Mouse (Mus musculus) MEL (cell line): ENCODE results near the gene Pbx4. TPM values are rescaled to one million over a fixed set of nuclear protein-coding genes. Genes with fewer than 3 reads are reported as not detected.
A peak's percentile ranks its signal among the peaks of the same experiment; 100 is the strongest.

Experiments
- DNase-seq: peaks from one replicate; pipeline ENCODE4 v3.0.0; 2011; ENCODE audit warnings: low read depth, low spot score
- H3K27ac ChIP-seq: 2 replicates; pipeline ENCODE4 v1.5.1; 2012; ENCODE audit warnings: low read depth, mild to moderate bottlenecking, control low read depth, low read length, moderate library complexity; ENCODE audit not compliant: control insufficient read depth
- H3K27me3 ChIP-seq, 2 experiments: fragments of 150-350 bp in 1 of 2; sonication (generic) in 1 of 2; 2 replicates each; pipeline ENCODE4 v1.6.1; 2012; ENCODE audit warnings: low read length in 2 of 2, mild to moderate bottlenecking in 2 of 2, improper control_type of control experiment in 1 of 2, moderate library complexity in 1 of 2; ENCODE audit not compliant: insufficient read depth in 2 of 2, control insufficient read depth in 1 of 2
- H3K36me3 ChIP-seq, 2 experiments: 2 replicates each; pipeline ENCODE4 v1.6.1; 2012 to 2014; ENCODE audit warnings: low read length in 2 of 2, improper control_type of control experiment in 1 of 2, inconsistent platforms in 1 of 2, mild to moderate bottlenecking in 1 of 2; ENCODE audit not compliant: insufficient read depth in 2 of 2, control insufficient read depth in 1 of 2
- H3K4me1 ChIP-seq, 2 experiments: fragments of 150-350 bp in 1 of 2; sonication (generic) in 1 of 2; 2 replicates each; pipeline ENCODE4 v1.6.1; 2012; ENCODE audit warnings: low read length in 2 of 2, improper control_type of control experiment in 1 of 2, mild to moderate bottlenecking in 1 of 2; ENCODE audit not compliant: insufficient read depth in 2 of 2, control insufficient read depth in 1 of 2
- H3K4me3 ChIP-seq, 2 experiments: fragments of 150-350 bp in 1 of 2; sonication (generic) in 1 of 2; 2 replicates each; pipeline ENCODE4 v1.5.1; 2012; ENCODE audit warnings: low read depth in 2 of 2, low read length in 2 of 2, mild to moderate bottlenecking in 2 of 2, moderate library complexity in 2 of 2, control low read depth in 1 of 2, improper control_type of control experiment in 1 of 2; ENCODE audit not compliant: control insufficient read depth in 1 of 2, insufficient read depth in 1 of 2
- H3K79me2 ChIP-seq: 2 replicates; pipeline ENCODE4 v1.6.1; 2012; ENCODE audit warnings: mild to moderate bottlenecking, low read length, moderate library complexity; ENCODE audit not compliant: control insufficient read depth, poor library complexity, insufficient read depth
- H3K9ac ChIP-seq: 2 replicates; pipeline ENCODE4 v1.6.1; 2012; ENCODE audit warnings: low read depth, mild to moderate bottlenecking, control low read depth, low read length, moderate library complexity; ENCODE audit not compliant: control insufficient read depth, poor library complexity, severe bottlenecking
- H3K9me3 ChIP-seq: fragments of 150-350 bp; sonication (generic); replicated peaks from 2 replicates; pipeline ENCODE4 v1.6.1; 2012; ENCODE audit warnings: mild to moderate bottlenecking, low read length, improper control_type of control experiment, moderate library complexity; ENCODE audit not compliant: insufficient read depth
- BHLHE40 ChIP-seq: IDR thresholded peaks from 2 replicates; pipeline ENCODE4 v1.6.1; 2012; ENCODE audit warnings: low read depth, mild to moderate bottlenecking, inconsistent platforms, low read length, improper control_type of control experiment, borderline replicate concordance
- CHD1 ChIP-seq: IDR thresholded peaks from 2 replicates; pipeline ENCODE4 v1.6.1; 2012; ENCODE audit warnings: low read depth, mild to moderate bottlenecking, inconsistent platforms, low read length, improper control_type of control experiment
- CTCF ChIP-seq, 3 experiments: IDR thresholded peaks in 2 of 3; conservative IDR thresholded peaks in 1 of 3; 2 replicates each; pipeline ENCODE4 v1.5.1; 2011 to 2012; ENCODE audit warnings: low read length in 3 of 3, low read depth in 2 of 3, mild to moderate bottlenecking in 2 of 3, improper control_type of control experiment in 1 of 3, inconsistent platforms in 1 of 3, mixed read lengths in 1 of 3, moderate library complexity in 1 of 3; ENCODE audit not compliant: control insufficient read depth in 1 of 3, insufficient read depth in 1 of 3, poor library complexity in 1 of 3, severe bottlenecking in 1 of 3
- E2F4 ChIP-seq: IDR thresholded peaks from 2 replicates; pipeline ENCODE4 v1.6.1; 2011; ENCODE audit warnings: low read depth, low read length, improper control_type of control experiment, borderline replicate concordance
- ELF1 ChIP-seq: IDR thresholded peaks from 2 replicates; pipeline ENCODE4 v1.6.1; 2014; ENCODE audit warnings: low read depth, mild to moderate bottlenecking, inconsistent platforms, low read length, improper control_type of control experiment, moderate library complexity
- EP300 ChIP-seq, 2 experiments: IDR thresholded peaks; 2 replicates each; pipeline ENCODE4 v1.6.1; 2011; ENCODE audit warnings: improper control_type of control experiment in 2 of 2, low read length in 2 of 2, low read depth in 1 of 2, mild to moderate bottlenecking in 1 of 2
- ETS1 ChIP-seq: IDR thresholded peaks from 2 replicates; pipeline ENCODE4 v1.6.1; 2012; ENCODE audit warnings: low read depth, mild to moderate bottlenecking, inconsistent platforms, low read length, improper control_type of control experiment, moderate library complexity
- GABPA ChIP-seq: IDR thresholded peaks from 2 replicates; pipeline ENCODE4 v1.6.1; 2012; ENCODE audit warnings: low read depth, mild to moderate bottlenecking, inconsistent platforms, low read length, improper control_type of control experiment, moderate library complexity
- HCFC1 ChIP-seq: IDR thresholded peaks from 2 replicates; pipeline ENCODE4 v1.6.1; 2012; ENCODE audit warnings: low read depth, mild to moderate bottlenecking, inconsistent platforms, low read length, improper control_type of control experiment, moderate library complexity
- JUND ChIP-seq: IDR thresholded peaks from 2 replicates; pipeline ENCODE4 v1.6.1; 2011; ENCODE audit warnings: low read depth, mild to moderate bottlenecking, improper control_type of control experiment, low read length
- KAT2A ChIP-seq: conservative IDR thresholded peaks from 2 replicates; pipeline ENCODE4 v1.6.1; 2012; ENCODE audit warnings: low read depth, low read length, improper control_type of control experiment, inconsistent platforms
- MAFK ChIP-seq: IDR thresholded peaks from 2 replicates; pipeline ENCODE4 v1.6.1; 2011; ENCODE audit warnings: low read depth, mild to moderate bottlenecking, low read length, improper control_type of control experiment, borderline replicate concordance
- MAX ChIP-seq: IDR thresholded peaks from 2 replicates; pipeline ENCODE4 v1.6.1; 2011; ENCODE audit warnings: low read length, improper control_type of control experiment
- MAZ ChIP-seq: IDR thresholded peaks from 2 replicates; pipeline ENCODE4 v1.6.1; 2012; ENCODE audit warnings: low read depth, mild to moderate bottlenecking, inconsistent platforms, low read length, improper control_type of control experiment
- MEF2A ChIP-seq: IDR thresholded peaks from 2 replicates; pipeline ENCODE4 v1.6.1; 2014; ENCODE audit warnings: low read depth, mild to moderate bottlenecking, inconsistent platforms, low read length, improper control_type of control experiment; ENCODE audit not compliant: poor library complexity, insufficient replicate concordance, severe bottlenecking; ENCODE audit errors: extremely low read depth
- MXI1 ChIP-seq: IDR thresholded peaks from 2 replicates; pipeline ENCODE4 v1.6.1; 2011; ENCODE audit warnings: mild to moderate bottlenecking, low read depth, low read length, improper control_type of control experiment
- MYC ChIP-seq: IDR thresholded peaks from 2 replicates; pipeline ENCODE4 v1.6.1; 2011; ENCODE audit warnings: low read depth, mild to moderate bottlenecking, low read length, improper control_type of control experiment, moderate library complexity
- NELFE ChIP-seq: IDR thresholded peaks from 2 replicates; pipeline ENCODE4 v1.6.1; 2011; ENCODE audit warnings: low read depth, low read length, improper control_type of control experiment
- NRF1 ChIP-seq: IDR thresholded peaks from 2 replicates; pipeline ENCODE4 v1.6.1; 2014; ENCODE audit warnings: low read depth, mild to moderate bottlenecking, inconsistent platforms, low read length, improper control_type of control experiment, moderate library complexity; ENCODE audit not compliant: poor library complexity, insufficient read depth, severe bottlenecking
- POLR2A ChIP-seq, 2 experiments: IDR thresholded peaks; 2 replicates each; pipeline ENCODE4 v1.6.1; 2011 to 2012; ENCODE audit warnings: low read length in 2 of 2, mild to moderate bottlenecking in 2 of 2, control low read depth in 1 of 2, improper control_type of control experiment in 1 of 2, low read depth in 1 of 2, moderate library complexity in 1 of 2; ENCODE audit not compliant: control insufficient read depth in 1 of 2, insufficient read depth in 1 of 2, poor library complexity in 1 of 2
- POLR2AphosphoS2 ChIP-seq: IDR thresholded peaks from 2 replicates; pipeline ENCODE4 v1.6.1; 2011; ENCODE audit warnings: low read length, improper control_type of control experiment
- POLR2AphosphoS5 ChIP-seq: IDR thresholded peaks from 2 replicates; pipeline ENCODE4 v1.6.1; 2012; ENCODE audit warnings: low read depth, borderline replicate concordance, mild to moderate bottlenecking, inconsistent platforms, low read length, moderate library complexity, mixed read lengths
- RAD21 ChIP-seq: IDR thresholded peaks from 2 replicates; pipeline ENCODE4 v1.6.1; 2011; ENCODE audit warnings: mild to moderate bottlenecking, low read depth, low read length, improper control_type of control experiment
- RCOR1 ChIP-seq: IDR thresholded peaks from 2 replicates; pipeline ENCODE4 v1.6.1; 2012; ENCODE audit warnings: low read depth, mild to moderate bottlenecking, inconsistent platforms, low read length, improper control_type of control experiment
- SIN3A ChIP-seq: IDR thresholded peaks from 2 replicates; pipeline ENCODE4 v1.6.1; 2012; ENCODE audit warnings: low read length, improper control_type of control experiment, inconsistent platforms
- SMC3 ChIP-seq: IDR thresholded peaks from 2 replicates; pipeline ENCODE4 v1.6.1; 2011; ENCODE audit warnings: low read depth, low read length, improper control_type of control experiment
- TBP ChIP-seq: IDR thresholded peaks from 2 replicates; pipeline ENCODE4 v1.8.0; 2011; ENCODE audit warnings: low read depth, low read length, improper control_type of control experiment
- TCF12 ChIP-seq: IDR thresholded peaks from 2 replicates; pipeline ENCODE4 v1.6.1; 2014; ENCODE audit warnings: low read depth, mild to moderate bottlenecking, inconsistent platforms, low read length, improper control_type of control experiment, moderate library complexity
- USF1 ChIP-seq: IDR thresholded peaks from 2 replicates; pipeline ENCODE4 v1.6.1; 2014; ENCODE audit warnings: low read depth, mild to moderate bottlenecking, inconsistent platforms, low read length, improper control_type of control experiment, moderate library complexity
- USF2 ChIP-seq, 2 experiments: IDR thresholded peaks; 2 replicates each; pipeline ENCODE4 v1.6.1; 2011 to 2012; ENCODE audit warnings: improper control_type of control experiment in 2 of 2, low read length in 2 of 2, borderline replicate concordance in 1 of 2, inconsistent platforms in 1 of 2, low read depth in 1 of 2, mild to moderate bottlenecking in 1 of 2; ENCODE audit not compliant: insufficient read depth in 1 of 2
- ZKSCAN1 ChIP-seq: IDR thresholded peaks from 2 replicates; pipeline ENCODE4 v1.6.1; 2012; ENCODE audit warnings: low read depth, mild to moderate bottlenecking, inconsistent platforms, low read length, improper control_type of control experiment, moderate library complexity
- ZMIZ1 ChIP-seq: IDR thresholded peaks from 2 replicates; pipeline ENCODE4 v1.6.1; 2012; ENCODE audit warnings: low read depth, mild to moderate bottlenecking, inconsistent platforms, low read length, improper control_type of control experiment, moderate library complexity
- polyA plus RNA-seq, 2 experiments: library from polyadenylated mRNA; stranded (reverse) in 1 of 2; unstranded in 1 of 2; fragments of >175 nt in 1 of 2; fragments of >200 nt in 1 of 2; gene quantifications; 2 replicates each; pipeline versions ENCODE4 v1.2.1 to v1.2.4; 2012; ENCODE audit warnings: low replicate concordance in 2 of 2, low read depth in 1 of 2; ENCODE audit not compliant: insufficient read length in 2 of 2, insufficient read depth in 1 of 2, missing spikeins in 1 of 2
- total RNA-seq: library from RNA; depleted of rRNA; stranded (reverse); fragments of 300-350 nt; gene quantifications from 2 replicates; pipeline ENCODE4 v1.2.3, GENCODE M21; 2012

Gene Pbx4
- total and polyA plus RNA-seq, 3 experiments, result 9.3 to 15.6 TPM; not detected in 1

DNA sequence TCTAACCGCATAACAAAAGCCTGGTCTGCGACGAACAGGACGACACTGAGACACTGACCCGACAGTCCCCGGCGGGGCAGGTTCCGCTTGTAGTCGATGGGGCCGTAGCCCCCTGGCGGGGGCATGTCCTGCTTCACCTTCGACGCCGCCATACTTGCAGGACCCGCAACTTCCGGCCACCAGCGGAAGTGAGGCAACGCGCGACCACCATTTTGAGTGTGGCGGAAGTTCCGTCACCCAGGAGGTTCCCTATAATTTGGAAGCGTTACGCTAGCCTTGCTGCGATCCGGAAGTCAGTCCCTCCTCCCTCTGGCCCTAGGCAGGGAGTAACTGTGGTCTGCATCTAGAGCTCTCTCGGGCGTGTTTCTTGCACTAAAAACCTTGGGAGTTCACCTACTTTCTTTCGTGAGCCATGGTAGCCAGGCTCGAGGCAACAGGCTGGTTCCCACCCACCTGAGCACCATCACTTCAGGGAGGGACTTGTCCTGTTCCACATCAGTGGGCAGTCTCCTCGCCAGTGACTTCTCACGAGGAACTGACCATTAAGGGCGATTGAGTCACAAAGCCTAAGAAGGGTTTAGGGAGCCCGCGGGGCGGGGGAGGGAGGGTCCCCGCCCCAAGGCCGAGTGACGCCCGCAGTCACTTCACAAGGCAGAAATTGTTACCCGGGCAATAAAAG, 69.3 kb downstream of the Pbx4 start:
- H3K27me3 ChIP-seq, result no peaks in the 10 kb centered on the region
- no peaks in the 10 kb centered on the region for H3K9me3 ChIP-seq
- peak overlapping the region; percentile 77 to 88 for H3K4me3 ChIP-seq
- peak; percentile 99 for DNase-seq
- H3K27ac ChIP-seq, result peak overlapping the region; percentile 91
- peaks cover 0 to 19% of the 10 kb centered on the region in 2 experiments; a peak in 3 of 4 replicates for H3K4me1 ChIP-seq
- H3K79me2 ChIP-seq, result peaks cover 49% of the 10 kb centered on the region
- no peak for TF ChIP-seq E2F4
- TF ChIP-seq MAX, result peak; percentile 68; the same call in 1 of the 2 replicates
- no peak for TF ChIP-seq USF1
- peak; percentile 4; the same call in 1 of the 2 replicates for TF ChIP-seq GABPA
- peak; percentile 79 to 96 for TF ChIP-seq POLR2A (IDR thresholded peaks at IDR 0.05; ENCODE audit: control insufficient read depth in 1 of 2, insufficient read depth in 1 of 2, low read depth in 1 of 2, low read length in 2 of 2, poor library complexity in 1 of 2)
- TF ChIP-seq CTCF (IDR thresholded peaks at IDR 0.05 in 2 of 3, conservative IDR thresholded peaks at IDR 0.05 in 1 of 3; ENCODE audit: control insufficient read depth in 1 of 3, insufficient read depth in 1 of 3, low read depth in 2 of 3, low read length in 3 of 3, poor library complexity in 1 of 3, severe bottlenecking in 1 of 3), result peak in 2 of 3 experiments; percentile 21 to 30; a peak in 4 of 6 replicates
- TF ChIP-seq MYC, result peak; percentile 66; the same call in 1 of the 2 replicates
- peak; percentile 77 for TF ChIP-seq ETS1
- TF ChIP-seq POLR2AphosphoS2, result peak; percentile 98
- TF ChIP-seq MAZ, result peak; percentile 69; the same call in 1 of the 2 replicates
- TF ChIP-seq SIN3A, result peak; percentile 98
- peak; percentile 96 for TF ChIP-seq ZMIZ1
- peak; percentile 87 for TF ChIP-seq MXI1
- TF ChIP-seq ELF1, result peak; percentile 100
- TF ChIP-seq USF2 (IDR thresholded peaks at IDR 0.05; ENCODE audit: borderline replicate concordance in 1 of 2, insufficient read depth in 1 of 2, low read depth in 1 of 2, low read length in 2 of 2), result no peak
- peak; percentile 72 for TF ChIP-seq RCOR1
- peak; percentile 5; the same call in 1 of the 2 replicates for TF ChIP-seq JUND
- TF ChIP-seq NRF1, result peak; percentile 57; the same call in 1 of the 2 replicates
- no peak; the same call in 1 of the 2 replicates for TF ChIP-seq CHD1
- TF ChIP-seq RAD21, result no peak
- peak; percentile 79; the same call in 1 of the 2 replicates for TF ChIP-seq TCF12
- TF ChIP-seq BHLHE40, result no peak
- TF ChIP-seq EP300 (IDR thresholded peaks at IDR 0.05; ENCODE audit: low read depth in 1 of 2, low read length in 2 of 2), result peak in 1 of 2 experiments; percentile 27; a peak in 1 of 4 replicates
- peak; percentile 93 for TF ChIP-seq TBP
- TF ChIP-seq NELFE, result peak; percentile 90
- TF ChIP-seq MEF2A, result no peak
- no peak for TF ChIP-seq MAFK
- peak; percentile 97 for TF ChIP-seq HCFC1
- TF ChIP-seq ZKSCAN1, result no peak
- no peak for TF ChIP-seq SMC3
- peak; percentile 84 for TF ChIP-seq KAT2A
- peak; percentile 83 for TF ChIP-seq POLR2AphosphoS5
- H3K9ac ChIP-seq, result peak overlapping the region; percentile 89
- H3K36me3 ChIP-seq, result peaks cover 0 to 18% of the 10 kb centered on the region in 2 experiments; a peak in 2 of 4 replicates
